Comparison of ENCODE assay signal across 8 mouse cellular contexts in genomic region chr5:21053571-21054307, GRCm38 (mm10). TPM values are rescaled to one million over a fixed set of nuclear protein-coding genes. Genes with fewer than 3 reads are reported as not detected.
DNase-seq lines count a peak whose midpoint lies in the region; ATAC-seq and TF ChIP-seq lines count a peak whose summit lies in the region.

No protein-coding gene starts in this region.

- H3K4me2 ChIP-seq in kidney, embryonic 16.5 days (replicated peaks; ENCODE audit: low read depth, low read length): peak overlapping the region; percentile 65
- H3K4me2 ChIP-seq in intestine, embryonic 14.5 days (ENCODE audit: low read length): peak overlapping the region; percentile 53
- peak overlapping the region; percentile 57 for H3K4me2 ChIP-seq in myocyte (ENCODE audit: low read depth)

- DNase-seq in kidney, postnatal 36 days: no peak
- no peak for DNase-seq in embryonic facial prominence, embryonic 10.5 days (ENCODE audit: low spot score)
- DNase-seq in intestine, embryonic 14.5 days (ENCODE audit: low spot score): no peak
- DNase-seq in frontal cortex, adult 2 months (ENCODE audit: extremely low spot score in 1 of 2, low spot score in 1 of 2): no peak
- DNase-seq in kidney, postnatal 10 days: no peak

- peaks cover 11% of the 10 kb centered on the region for H3K4me1 ChIP-seq in kidney, embryonic 16.5 days (ENCODE audit: insufficient read depth, low read length)
- peaks cover 18% of the 10 kb centered on the region for H3K4me1 ChIP-seq in embryonic facial prominence, embryonic 10.5 days
- peaks cover 14% of the 10 kb centered on the region for H3K4me1 ChIP-seq in intestine, embryonic 14.5 days (replicated peaks; ENCODE audit: control insufficient read depth, insufficient read depth, low read length)

- no peak overlapping the region for H3ac ChIP-seq in myocyte (ENCODE audit: control insufficient read depth, insufficient read length)

- H3K4me3 ChIP-seq in kidney, embryonic 16.5 days (ENCODE audit: low read length): peak overlapping the region; percentile 98
- peak overlapping the region; percentile 97 for H3K4me3 ChIP-seq in embryonic facial prominence, embryonic 10.5 days
- peak overlapping the region; percentile 98 for H3K4me3 ChIP-seq in intestine, embryonic 14.5 days (ENCODE audit: low read depth, low read length)
- peak overlapping the region; percentile 65 for H3K4me3 ChIP-seq in myocyte

- WGBS in kidney, embryonic 16.5 days: 55% methylated on average over 3 of the region's 3 CpGs
- WGBS in embryonic facial prominence, embryonic 10.5 days: 70% methylated on average over 3 of the region's 3 CpGs
- 57% methylated on average over 3 of the region's 3 CpGs for WGBS in intestine, embryonic 14.5 days

- TF ChIP-seq POLR2A in myocyte (IDR thresholded peaks at IDR 0.05; ENCODE audit: insufficient read length, low read depth): peak; percentile 12

- H3K27me3 ChIP-seq in kidney, embryonic 16.5 days (ENCODE audit: insufficient read depth, low read length): no peaks in the 10 kb centered on the region
- H3K27me3 ChIP-seq in embryonic facial prominence, embryonic 10.5 days (replicated peaks; ENCODE audit: low read depth, poor library complexity, severe bottlenecking): no peaks in the 10 kb centered on the region
- H3K27me3 ChIP-seq in intestine, embryonic 14.5 days (replicated peaks; ENCODE audit: control insufficient read depth, insufficient read depth, low read length): no peaks in the 10 kb centered on the region
- no peaks in the 10 kb centered on the region for H3K27me3 ChIP-seq in myocyte (ENCODE audit: control insufficient read depth, insufficient read depth, insufficient read length)

- no peak overlapping the region for H3K27ac ChIP-seq in kidney, embryonic 16.5 days (ENCODE audit: low read length)
- H3K27ac ChIP-seq in embryonic facial prominence, embryonic 10.5 days (replicated peaks): no peak overlapping the region
- no peak overlapping the region for H3K27ac ChIP-seq in intestine, embryonic 14.5 days (ENCODE audit: low read depth)

- H3K79me2 ChIP-seq in myocyte (ENCODE audit: control insufficient read depth, insufficient read depth): peaks cover 63% of the 10 kb centered on the region

- ATAC-seq in kidney, embryonic 16.5 days (ENCODE audit: low FRiP score, low TSS enrichment): no peak
- ATAC-seq in intestine, embryonic 14.5 days (replicated peaks; ENCODE audit: low FRiP score, low TSS enrichment, low read depth): no peak
- ATAC-seq in monocyte, adult 5-6 weeks (replicated peaks; ENCODE audit: insufficient number of reproducible peaks, low FRiP score, low TSS enrichment, poor library complexity, severe bottlenecking): no peak

- 0 out of 2 replicates have a peak overlapping the region, but pooled peaks have one; percentile 41 for H3K9ac ChIP-seq in kidney, embryonic 16.5 days (replicated peaks; ENCODE audit: low read length)
- peak overlapping the region; percentile 95; the same call in 1 of the 2 replicates for H3K9ac ChIP-seq in intestine, embryonic 14.5 days (ENCODE audit: low read length)

- no peaks in the 10 kb centered on the region for H3K36me3 ChIP-seq in kidney, embryonic 16.5 days (ENCODE audit: insufficient read depth, low read length)
- no peaks in the 10 kb centered on the region for H3K36me3 ChIP-seq in embryonic facial prominence, embryonic 10.5 days (replicated peaks)
- H3K36me3 ChIP-seq in intestine, embryonic 14.5 days (ENCODE audit: control insufficient read depth, insufficient read depth, low read length): no peaks in the 10 kb centered on the region
- no peaks in the 10 kb centered on the region for H3K36me3 ChIP-seq in myocyte (ENCODE audit: control insufficient read depth, insufficient read depth)

- H3K9me3 ChIP-seq in kidney, embryonic 16.5 days (ENCODE audit: low read length): no peaks in the 10 kb centered on the region
- no peaks in the 10 kb centered on the region for H3K9me3 ChIP-seq in embryonic facial prominence, embryonic 10.5 days
- no peaks in the 10 kb centered on the region for H3K9me3 ChIP-seq in intestine, embryonic 14.5 days (ENCODE audit: control insufficient read depth, low read length)

TF ChIP-seq in myocyte, 11 proteins besides CTCF, POLR2A, EP300 and RAD21:
- TF ChIP-seq E2F4 (IDR thresholded peaks at IDR 0.05; ENCODE audit: insufficient read depth): no peak
- peak in 2 of 3 experiments; percentile 35 to 70 for TF ChIP-seq MYOD1 (IDR thresholded peaks at IDR 0.05; ENCODE audit: control insufficient read depth in 1 of 3, insufficient read length in 2 of 3, low read depth in 2 of 3)
- TF ChIP-seq TCF12 (IDR thresholded peaks at IDR 0.05; ENCODE audit: insufficient read depth, poor library complexity, severe bottlenecking): no peak
- TF ChIP-seq SRF (IDR thresholded peaks at IDR 0.05; ENCODE audit: control insufficient read depth, insufficient read length, low read depth): no peak
- TF ChIP-seq MAX (IDR thresholded peaks at IDR 0.05; ENCODE audit: low read depth): no peak
- TF ChIP-seq CEBPB (IDR thresholded peaks at IDR 0.05; ENCODE audit: insufficient read depth, poor library complexity, severe bottlenecking): no peak
- no peak for TF ChIP-seq USF1 (IDR thresholded peaks at IDR 0.05; ENCODE audit: low read depth)
- no peak for TF ChIP-seq POLR2AphosphoS2 (IDR thresholded peaks at IDR 0.05; ENCODE audit: insufficient read length, low read depth)
- peak in 1 of 3 experiments; percentile 42 for TF ChIP-seq MYOG (IDR thresholded peaks at IDR 0.05; ENCODE audit: control insufficient read depth in 1 of 3, insufficient read depth in 1 of 3, insufficient read length in 2 of 3, low read depth in 2 of 3)
- TF ChIP-seq TCF3 (IDR thresholded peaks at IDR 0.05; ENCODE audit: insufficient read length, low read depth): no peak
- no peak for TF ChIP-seq REST (IDR thresholded peaks at IDR 0.05; ENCODE audit: insufficient read depth, insufficient read length)

RNA-seq across cellular contexts. Expression of gene Ptpn12, which starts 2.0 kb away (rescaled TPM):
- 23.0 and 25.1 TPM in 2 replicates for polyA plus RNA-seq in kidney, embryonic 16.5 days (2015; fragmentation: Nextera tagmentation; extraction: Ambion mirVana)
- 22.6 and 25.6 TPM in 2 replicates for polyA plus RNA-seq in embryonic facial prominence, embryonic 10.5 days (2016; fragmentation: Nextera tagmentation; extraction: Ambion mirVana)
- polyA plus RNA-seq in intestine, embryonic 14.5 days (2014; fragmentation: Nextera tagmentation; extraction: Ambion mirVana): 22.1 and 24.7 TPM in 2 replicates
- polyA plus RNA-seq in myocyte (2012; fragmentation: generic; extraction: Trizol): 23.2 TPM
- 113 to 194 TPM (median 152 TPM) in 3 replicates for total RNA-seq in monocyte, adult 5-6 weeks (2017)
- polyA plus RNA-seq in frontal cortex, adult 2 months (2012; rRNA removed): 57.8 and 64.0 TPM in 2 replicates
